Mouse (Mus musculus): Measurements from ENCODE around the gene Nup107. TPM values are rescaled to one million over a fixed set of nuclear protein-coding genes. Genes with fewer than 3 reads are reported as not detected.

Gene Nup107
- polyA plus RNA-seq, 1 experiment from 2014 or later = 49.8 TPM

DNA sequence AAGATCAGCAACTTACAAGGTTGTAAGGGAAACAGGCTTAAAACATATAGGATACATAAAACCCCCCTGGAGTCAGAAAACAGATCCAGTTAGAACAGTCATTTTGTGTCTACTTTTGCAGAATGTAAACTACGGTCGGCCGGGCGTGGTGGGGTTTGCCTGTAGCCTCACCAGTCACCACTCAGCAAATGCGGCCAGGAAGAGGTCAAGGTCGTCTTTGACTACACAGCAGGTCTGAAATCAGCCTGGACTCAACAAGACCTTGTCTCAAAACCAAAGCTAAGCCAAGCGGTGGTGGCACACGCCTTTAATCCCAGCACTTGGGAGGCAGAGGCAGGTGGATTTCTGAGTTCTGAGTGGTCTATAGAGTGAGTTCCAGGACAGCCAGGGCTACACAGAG lies 19.1 kb upstream of the Nup107 start:
- ATAC-seq (ENCODE audit: insufficient read depth, low FRiP score) = no peak
- Histone ChIP-seq H3K4me3 (replicated peaks; ENCODE audit: low read length) (no peak overlapping the region), H3K9me3 (replicated peaks; ENCODE audit: control insufficient read depth, low read length) (no peaks in the 10 kb centered on the region), H3K27me3 (ENCODE audit: control insufficient read depth, insufficient read depth, low read length) (no peaks in the 10 kb centered on the region), H3K4me1 (ENCODE audit: control insufficient read depth, insufficient read depth, low read length) (no peaks in the 10 kb centered on the region), H3K4me2 (ENCODE audit: low read depth, low read length) (no peak overlapping the region), H3K9ac (ENCODE audit: low read length) (no peak overlapping the region), H3K27ac (ENCODE audit: low read length) (no peak overlapping the region), H3K36me3 (ENCODE audit: control insufficient read depth, insufficient read depth, low read length) (peaks cover 7% of the 10 kb centered on the region; the same call in 1 of the 2 replicates)
- 89% methylated on average over 8 of the region's 8 CpGs for WGBS

DNA sequence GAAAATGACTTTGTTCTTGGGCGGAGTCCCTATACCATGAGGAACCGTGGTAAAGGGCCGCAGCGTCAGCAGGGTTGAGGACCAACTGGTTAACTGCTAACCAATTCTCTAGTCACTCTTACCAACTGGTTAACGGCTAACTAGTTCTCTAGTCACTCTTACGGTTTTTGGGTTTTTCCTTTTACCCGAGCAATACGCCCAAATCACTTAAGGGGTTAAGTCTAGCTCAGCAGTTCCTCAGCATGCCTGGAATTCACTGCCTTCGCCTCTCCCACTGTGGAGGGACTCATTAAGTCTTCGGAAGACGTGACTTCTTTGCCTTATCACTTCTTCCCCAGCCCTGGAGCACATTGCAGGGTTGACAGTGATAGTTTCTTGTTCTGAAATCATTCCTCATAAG lies 18.0 kb upstream of the Nup107 start:
- ATAC-seq (ENCODE audit: insufficient read depth, low FRiP score) = no peak
- no peak overlapping the region for H3K4me2 ChIP-seq (ENCODE audit: low read depth, low read length)
- 79% methylated on average over 11 of the region's 11 CpGs for WGBS
- no peak overlapping the region for H3K4me3 ChIP-seq (replicated peaks; ENCODE audit: low read length)
- H3K4me1 ChIP-seq (ENCODE audit: control insufficient read depth, insufficient read depth, low read length) = no peaks in the 10 kb centered on the region
- no peak overlapping the region for H3K27ac ChIP-seq (ENCODE audit: low read length)
- H3K27me3 ChIP-seq (ENCODE audit: control insufficient read depth, insufficient read depth, low read length) = no peaks in the 10 kb centered on the region
- H3K36me3 ChIP-seq (ENCODE audit: control insufficient read depth, insufficient read depth, low read length) = peaks cover 6% of the 10 kb centered on the region; the same call in 1 of the 2 replicates
- H3K9ac ChIP-seq (ENCODE audit: low read length) = no peak overlapping the region
- no peaks in the 10 kb centered on the region for H3K9me3 ChIP-seq (replicated peaks; ENCODE audit: control insufficient read depth, low read length)

DNA sequence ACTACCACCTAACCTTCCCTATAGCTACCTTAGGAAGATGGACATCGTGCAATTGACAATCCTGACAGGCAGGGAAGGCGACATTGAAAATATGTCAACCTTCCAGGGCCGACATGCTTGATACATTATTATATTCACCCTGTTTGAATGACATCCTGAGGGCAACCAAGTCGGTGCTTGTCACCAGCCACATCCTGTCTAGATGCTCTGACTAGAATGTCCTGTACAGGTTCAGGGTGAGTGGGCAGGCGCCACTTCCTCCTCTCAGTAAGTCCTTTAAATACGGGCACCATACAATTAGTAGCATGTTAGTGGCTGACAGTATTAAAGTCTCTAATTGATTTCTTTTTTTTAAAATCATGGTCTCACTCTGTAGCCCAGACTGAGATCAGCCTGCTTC lies 15.6 kb upstream of the Nup107 start:
- H3K27ac ChIP-seq (ENCODE audit: low read length) = no peak overlapping the region
- H3K4me1 ChIP-seq (ENCODE audit: control insufficient read depth, insufficient read depth, low read length) = no peaks in the 10 kb centered on the region
- H3K9ac ChIP-seq (ENCODE audit: low read length) = no peak overlapping the region
- H3K27me3 ChIP-seq (ENCODE audit: control insufficient read depth, insufficient read depth, low read length) = no peaks in the 10 kb centered on the region
- WGBS = 80% methylated on average over 6 of the region's 6 CpGs
- H3K4me3 ChIP-seq (replicated peaks; ENCODE audit: low read length) = no peak overlapping the region
- H3K36me3 ChIP-seq (ENCODE audit: control insufficient read depth, insufficient read depth, low read length) = peaks cover 2% of the 10 kb centered on the region; the same call in 1 of the 2 replicates
- no peaks in the 10 kb centered on the region for H3K9me3 ChIP-seq (replicated peaks; ENCODE audit: control insufficient read depth, low read length)
- no peak overlapping the region for H3K4me2 ChIP-seq (ENCODE audit: low read depth, low read length)
- no peak for ATAC-seq (ENCODE audit: insufficient read depth, low FRiP score)

- Histone ChIP-seq H3K4me3 (replicated peaks; ENCODE audit: low read length) (no peak overlapping the region), H3K27me3 (ENCODE audit: control insufficient read depth, insufficient read depth, low read length) (no peaks in the 10 kb centered on the region), H3K4me2 (ENCODE audit: low read depth, low read length) (no peak overlapping the region), H3K4me1 (ENCODE audit: control insufficient read depth, insufficient read depth, low read length) (no peaks in the 10 kb centered on the region), H3K36me3 (ENCODE audit: control insufficient read depth, insufficient read depth, low read length) (no peaks in the 10 kb centered on the region), H3K9ac (ENCODE audit: low read length) (no peak overlapping the region), H3K9me3 (replicated peaks; ENCODE audit: control insufficient read depth, low read length) (no peaks in the 10 kb centered on the region), H3K27ac (ENCODE audit: low read length) (no peak overlapping the region)
- 66% methylated on average over 9 of the region's 9 CpGs for WGBS
- ATAC-seq (ENCODE audit: insufficient read depth, low FRiP score) = no peak
Measured at GRCm38 (mm10) chr10:117805919-117806318, 13.4 kb upstream of the Nup107 start.

GRCm38 (mm10) chr10:117803870-117804850 lies 11.7 kb upstream of the Nup107 start:
- H3K9ac ChIP-seq (ENCODE audit: low read length) = no peak overlapping the region
- no peaks in the 10 kb centered on the region for H3K27me3 ChIP-seq (ENCODE audit: control insufficient read depth, insufficient read depth, low read length)
- H3K9me3 ChIP-seq (replicated peaks; ENCODE audit: control insufficient read depth, low read length) = no peaks in the 10 kb centered on the region
- H3K27ac ChIP-seq (ENCODE audit: low read length) = no peak overlapping the region
- no peak overlapping the region for H3K4me3 ChIP-seq (replicated peaks; ENCODE audit: low read length)
- H3K4me1 ChIP-seq (ENCODE audit: control insufficient read depth, insufficient read depth, low read length) = no peaks in the 10 kb centered on the region
- 89% methylated on average over 31 of the region's 31 CpGs for WGBS
- ATAC-seq (ENCODE audit: insufficient read depth, low FRiP score) = no peak
- H3K36me3 ChIP-seq (ENCODE audit: control insufficient read depth, insufficient read depth, low read length) = no peaks in the 10 kb centered on the region
- no peak overlapping the region for H3K4me2 ChIP-seq (ENCODE audit: low read depth, low read length)

GRCm38 (mm10) chr10:117801886-117802285 lies 9.4 kb upstream of the Nup107 start:
- no peak for ATAC-seq (ENCODE audit: insufficient read depth, low FRiP score)
- Histone ChIP-seq H3K4me2 (ENCODE audit: low read depth, low read length) (no peak overlapping the region), H3K9me3 (replicated peaks; ENCODE audit: control insufficient read depth, low read length) (no peaks in the 10 kb centered on the region), H3K27ac (ENCODE audit: low read length) (no peak overlapping the region), H3K27me3 (ENCODE audit: control insufficient read depth, insufficient read depth, low read length) (no peaks in the 10 kb centered on the region), H3K4me1 (ENCODE audit: control insufficient read depth, insufficient read depth, low read length) (no peaks in the 10 kb centered on the region), H3K4me3 (replicated peaks; ENCODE audit: low read length) (no peak overlapping the region), H3K9ac (ENCODE audit: low read length) (no peak overlapping the region), H3K36me3 (ENCODE audit: control insufficient read depth, insufficient read depth, low read length) (no peaks in the 10 kb centered on the region)
- 94% methylated on average over 9 of the region's 9 CpGs for WGBS

DNA sequence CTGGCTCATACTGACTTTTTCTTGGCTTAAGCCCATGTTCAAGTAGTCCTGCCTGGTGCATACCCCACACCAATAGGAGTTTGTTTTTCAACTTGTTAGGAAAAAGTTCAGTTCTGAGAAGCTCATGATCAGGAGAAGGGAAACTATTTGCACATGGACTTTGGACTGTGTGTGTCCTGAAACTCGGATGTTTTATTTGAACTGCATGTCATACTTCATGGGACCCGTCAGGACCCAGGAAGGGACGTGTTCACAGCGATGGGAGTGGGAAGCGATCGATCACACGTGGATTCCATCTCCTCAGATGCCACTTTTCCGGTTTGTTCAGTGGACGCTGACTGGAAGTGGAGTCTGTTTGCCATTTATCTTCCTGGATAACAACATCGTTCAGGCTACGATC lies 7.3 kb upstream of the Nup107 start:
- H3K27ac ChIP-seq (ENCODE audit: low read length) = no peak overlapping the region
- no peak overlapping the region for H3K4me3 ChIP-seq (replicated peaks; ENCODE audit: low read length)
- 55% methylated on average over 11 of the region's 11 CpGs for WGBS
- ATAC-seq (ENCODE audit: insufficient read depth, low FRiP score) = no peak
- peak overlapping the region; percentile 8; the same call in 1 of the 2 replicates for H3K9ac ChIP-seq (ENCODE audit: low read length)
- no peaks in the 10 kb centered on the region for H3K36me3 ChIP-seq (ENCODE audit: control insufficient read depth, insufficient read depth, low read length)
- H3K4me1 ChIP-seq (ENCODE audit: control insufficient read depth, insufficient read depth, low read length) = no peaks in the 10 kb centered on the region
- no peaks in the 10 kb centered on the region for H3K9me3 ChIP-seq (replicated peaks; ENCODE audit: control insufficient read depth, low read length)
- H3K4me2 ChIP-seq (ENCODE audit: low read depth, low read length) = no peak overlapping the region
- no peaks in the 10 kb centered on the region for H3K27me3 ChIP-seq (ENCODE audit: control insufficient read depth, insufficient read depth, low read length)

GRCm38 (mm10) chr10:117798436-117799035 lies 6.0 kb upstream of the Nup107 start:
- peaks cover under 1% of the 10 kb centered on the region; the same call in 1 of the 2 replicates for H3K4me1 ChIP-seq (ENCODE audit: control insufficient read depth, insufficient read depth, low read length)
- no peaks in the 10 kb centered on the region for H3K9me3 ChIP-seq (replicated peaks; ENCODE audit: control insufficient read depth, low read length)
- 76% methylated on average over 6 of the region's 6 CpGs for WGBS
- no peak overlapping the region for H3K4me2 ChIP-seq (ENCODE audit: low read depth, low read length)
- no peaks in the 10 kb centered on the region for H3K27me3 ChIP-seq (ENCODE audit: control insufficient read depth, insufficient read depth, low read length)
- no peak overlapping the region for H3K9ac ChIP-seq (ENCODE audit: low read length)
- no peak overlapping the region for H3K27ac ChIP-seq (ENCODE audit: low read length)
- no peaks in the 10 kb centered on the region for H3K36me3 ChIP-seq (ENCODE audit: control insufficient read depth, insufficient read depth, low read length)
- ATAC-seq (ENCODE audit: insufficient read depth, low FRiP score) = no peak
- H3K4me3 ChIP-seq (replicated peaks; ENCODE audit: low read length) = no peak overlapping the region

DNA sequence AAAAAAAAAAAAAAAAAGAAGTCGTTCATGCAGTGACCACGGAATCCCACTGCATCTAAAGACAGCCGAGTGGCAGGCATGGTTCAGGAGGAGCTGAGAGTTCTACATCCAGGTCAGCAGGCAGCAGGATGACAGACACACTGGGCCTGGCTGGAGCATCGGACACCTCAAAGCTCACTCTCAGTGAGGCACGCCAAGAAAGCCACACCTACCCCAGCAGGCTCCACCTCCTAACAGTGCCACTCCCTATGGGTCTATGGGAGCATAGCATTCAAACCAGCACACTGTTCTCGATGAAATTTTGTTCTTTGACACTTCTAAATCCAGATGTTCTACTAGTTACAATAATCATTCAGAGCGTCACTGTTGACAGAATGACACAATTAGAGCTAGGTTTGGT lies 5.2 kb upstream of the Nup107 start:
- H3K27me3 ChIP-seq (ENCODE audit: control insufficient read depth, insufficient read depth, low read length) = no peaks in the 10 kb centered on the region
- no peak overlapping the region for H3K27ac ChIP-seq (ENCODE audit: low read length)
- H3K4me2 ChIP-seq (ENCODE audit: low read depth, low read length) = no peak overlapping the region
- H3K4me1 ChIP-seq (ENCODE audit: control insufficient read depth, insufficient read depth, low read length) = peaks cover 5% of the 10 kb centered on the region; the same call in 1 of the 2 replicates
- ATAC-seq (ENCODE audit: insufficient read depth, low FRiP score) = no peak
- H3K9me3 ChIP-seq (replicated peaks; ENCODE audit: control insufficient read depth, low read length) = no peaks in the 10 kb centered on the region
- no peak overlapping the region for H3K9ac ChIP-seq (ENCODE audit: low read length)
- 75% methylated on average over 7 of the region's 7 CpGs for WGBS
- no peak overlapping the region for H3K4me3 ChIP-seq (replicated peaks; ENCODE audit: low read length)
- no peaks in the 10 kb centered on the region for H3K36me3 ChIP-seq (ENCODE audit: control insufficient read depth, insufficient read depth, low read length)
